Mouse (Mus musculus) spleen, adult 2 months (tissue): Measurements from ENCODE around the gene AC134908.4. TPM values are rescaled to one million over a fixed set of nuclear protein-coding genes. Genes with fewer than 3 reads are reported as not detected.

Source experiments
- DNase-seq, 2 experiments: peaks; one replicate each; pipeline versions ENCODE4 v3.0.0 to v3.0.0-alpha.2; 2012 to 2021; ENCODE audit warnings: low spot score in 2 of 2, low read depth in 1 of 2
- H3K27ac ChIP-seq: fragments of 200-500 bp; 2 replicates; pipeline ENCODE4 v1.5.1; 2012; ENCODE audit warnings: low read length, inconsistent platforms; ENCODE audit not compliant: insufficient read depth
- H3K27me3 ChIP-seq: fragments of 200-500 bp; 2 replicates; pipeline ENCODE4 v1.6.1; 2012; ENCODE audit warnings: mild to moderate bottlenecking, moderate library complexity, low read length, inconsistent platforms; ENCODE audit not compliant: control insufficient read depth, insufficient read depth
- H3K36me3 ChIP-seq: fragments of 200-500 bp; 2 replicates; pipeline ENCODE4 v1.6.1; 2012; ENCODE audit warnings: mild to moderate bottlenecking, low read length, inconsistent platforms; ENCODE audit not compliant: control insufficient read depth, insufficient read depth
- H3K4me1 ChIP-seq: fragments of 200-500 bp; 2 replicates; pipeline ENCODE4 v1.6.1; 2011; ENCODE audit warnings: inconsistent platforms; ENCODE audit not compliant: control insufficient read depth, insufficient read depth, insufficient read length
- H3K4me3 ChIP-seq: fragments of 200-500 bp; 2 replicates; pipeline ENCODE4 v1.5.1; 2011; ENCODE audit warnings: mild to moderate bottlenecking, inconsistent platforms; ENCODE audit not compliant: insufficient read depth, insufficient read length; ENCODE audit errors: extremely low read depth
- CTCF ChIP-seq: fragments of 200-500 bp; IDR thresholded peaks from 2 replicates; pipeline ENCODE4 v1.5.1; 2011; ENCODE audit warnings: mild to moderate bottlenecking, inconsistent platforms; ENCODE audit not compliant: insufficient read depth, insufficient read length, insufficient replicate concordance; ENCODE audit errors: extremely low read depth
- POLR2A ChIP-seq: fragments of 200-500 bp; IDR thresholded peaks from 2 replicates; pipeline ENCODE4 v1.6.1; 2011; ENCODE audit warnings: low read depth, low read length, inconsistent platforms
- WGBS: fragments of 180-500 bp; shearing (Covaris S2); methylation state at CpG from one replicate; pipeline ENCODE4 v1.1.7; 2018; 5-methylcytosine and 5-hydroxymethylcytosine counted together
- polyA plus RNA-seq: library from polyadenylated mRNA; depleted of rRNA; stranded (reverse); fragments of >200 nt; gene quantifications from 2 replicates; pipeline ENCODE4 v1.2.3, GENCODE M21; 2012

AC134908.4 gene
- polyA plus RNA-seq, 1 experiment: 1.1 TPM

- Histone ChIP-seq H3K4me3 (no peak overlapping the region), H3K36me3 (no peaks in the 10 kb centered on the region), H3K4me1 (peaks cover 9% of the 10 kb centered on the region), H3K27ac (no peak overlapping the region), H3K27me3 (peaks cover 19% of the 10 kb centered on the region)
- DNase-seq: no peak
- WGBS: 78% methylated on average over 4 of the region's 4 CpGs
- no peak for TF ChIP-seq POLR2A
Measured at GRCm38 (mm10) chr17:25806507-25806906, 11.0 kb upstream of the AC134908.4 start.

- WGBS: 17% methylated on average over 10 of the region's 10 CpGs
- TF ChIP-seq POLR2A (no peak), CTCF (no peak)
- Histone ChIP-seq H3K36me3 (no peaks in the 10 kb centered on the region), H3K27ac (no peak overlapping the region), H3K27me3 (no peaks in the 10 kb centered on the region), H3K4me3 (no peak overlapping the region), H3K4me1 (no peaks in the 10 kb centered on the region)
- DNase-seq: no peak
Measured at GRCm38 (mm10) chr17:25802825-25803517, 7.5 kb upstream of the AC134908.4 start.

DNA sequence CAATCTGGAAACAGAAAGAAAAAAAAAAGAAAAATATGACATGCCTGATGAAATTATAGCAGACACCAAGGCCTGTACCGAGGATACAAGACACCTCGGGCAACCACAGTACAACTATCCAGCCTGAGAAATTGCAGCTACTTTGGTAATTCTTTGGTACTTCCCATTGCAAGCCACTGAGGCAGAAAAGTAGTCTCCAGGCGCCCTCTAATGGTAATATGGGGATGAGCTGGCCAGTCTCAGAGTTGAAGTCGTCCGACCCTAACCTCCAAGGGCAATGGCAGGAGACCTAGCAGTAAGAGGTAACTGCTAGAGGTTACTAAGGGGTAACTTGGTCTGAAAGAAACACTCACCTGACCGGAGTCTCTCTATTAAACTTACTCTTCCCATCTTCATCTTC lies 5.6 kb upstream of the AC134908.4 start:
- WGBS: 5% methylated on average over 6 of the region's 6 CpGs
- peak; percentile 63 to 71 for DNase-seq
- no peak for TF ChIP-seq POLR2A
- TF ChIP-seq CTCF: peak; percentile 80; the same call in 1 of the 2 replicates

GRCm38 (mm10) chr17:25796951-25797369 lies 1.5 kb upstream of the AC134908.4 start, which contains the start of gene Metrn:
Gene Metrn (minus strand): TSS chr17:25797136.
- peak; percentile 45 to 87 for DNase-seq
- Histone ChIP-seq H3K4me3 (peak within 1 kb of the TSS; percentile 69), H3K27ac (no peak within 1 kb of the TSS), H3K27me3 (no peaks in the 10 kb centered on the region), H3K4me1 (peaks cover 11% of the 10 kb centered on the region; the same call in 1 of the 2 replicates), H3K36me3 (no peaks in the 10 kb centered on the region)
- WGBS: 2% methylated on average over 33 of the region's 35 CpGs
- TF ChIP-seq POLR2A (no peak), CTCF (no peak)

More for the DNA sequence above, 5.6 kb upstream of the AC134908.4 start:
- Histone ChIP-seq H3K4me1 (peaks cover 3% of the 10 kb centered on the region; the same call in 1 of the 2 replicates), H3K4me3 (no peak overlapping the region), H3K36me3 (no peaks in the 10 kb centered on the region), H3K27ac (no peak overlapping the region), H3K27me3 (no peaks in the 10 kb centered on the region)

- 2% methylated on average over 37 of the region's 37 CpGs for WGBS
- Histone ChIP-seq H3K4me1 (peaks cover 14% of the 10 kb centered on the region), H3K36me3 (no peaks in the 10 kb centered on the region), H3K27ac (no peak overlapping the region), H3K27me3 (no peaks in the 10 kb centered on the region), H3K4me3 (peak overlapping the region; percentile 69)
- no peak for DNase-seq
- no peak for TF ChIP-seq CTCF
- TF ChIP-seq POLR2A: no peak
Measured at GRCm38 (mm10) chr17:25796211-25796771, 832 bp upstream of the AC134908.4 start.

DNA sequence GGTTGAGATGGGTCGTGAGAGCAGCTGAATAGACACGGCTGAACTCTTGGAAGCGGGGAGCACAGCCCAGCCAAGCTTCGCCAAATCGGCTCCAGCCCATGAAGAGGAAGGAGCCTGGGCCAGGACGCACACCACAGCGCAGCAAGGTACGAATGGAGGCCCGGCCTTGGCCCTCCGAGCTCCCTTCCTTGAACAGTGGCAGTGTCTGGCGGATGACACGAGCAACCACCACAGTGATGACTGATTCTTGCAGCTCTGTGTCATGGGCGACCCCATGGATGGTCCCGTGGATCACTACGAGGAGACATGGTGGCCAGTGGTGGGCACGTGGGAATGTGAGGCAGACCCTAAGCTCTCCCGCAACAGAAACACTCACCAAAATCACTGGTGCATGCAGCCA lies 461 bp downstream of the AC134908.4 start:
- no peak overlapping the region for H3K27ac ChIP-seq
- H3K4me1 ChIP-seq: peaks cover 15% of the 10 kb centered on the region
- H3K27me3 ChIP-seq: no peaks in the 10 kb centered on the region
- WGBS: 97% methylated on average over 17 of the region's 17 CpGs
- DNase-seq: no peak
- TF ChIP-seq POLR2A (no peak), CTCF (no peak)
- H3K36me3 ChIP-seq: no peaks in the 10 kb centered on the region
- H3K4me3 ChIP-seq: no peak overlapping the region

- Histone ChIP-seq H3K4me1 (peaks cover 15% of the 10 kb centered on the region), H3K36me3 (no peaks in the 10 kb centered on the region; the same call in 1 of the 2 replicates), H3K27ac (no peak overlapping the region), H3K27me3 (no peaks in the 10 kb centered on the region), H3K4me3 (no peak overlapping the region)
- DNase-seq: no peak
- 92% methylated on average over 13 of the region's 13 CpGs for WGBS
- TF ChIP-seq POLR2A (no peak), CTCF (no peak)
Measured at GRCm38 (mm10) chr17:25794197-25794596, 1.3 kb downstream of the AC134908.4 start.
